Mouse (Mus musculus) MEL-GATA-1-ER (cell line): Measurements from ENCODE around the gene Kcnn3.

ENCODE experiments used
- DNase-seq: peaks from one replicate; pipeline ENCODE4 v3.0.0-alpha.2; 2012; ENCODE audit warnings: low read depth; ENCODE audit errors: extremely low read depth

Gene Kcnn3

GRCm38 (mm10) chr3:89520618-89521502 lies 896 bp downstream of the Kcnn3 start:
- DNase-seq, result no peak

GRCm38 (mm10) chr3:89521503-89521854 lies 1.5 kb downstream of the Kcnn3 start:
- no peak for DNase-seq

GRCm38 (mm10) chr3:89522450-89523128 lies 2.6 kb downstream of the Kcnn3 start:
- DNase-seq, result no peak

- no peak for DNase-seq
These were observed 6.5 kb downstream of the Kcnn3 start for GRCm38 (mm10) chr3:89526298-89527090.

GRCm38 (mm10) chr3:89529796-89530195 lies 9.8 kb downstream of the Kcnn3 start:
- DNase-seq, result no peak

- DNase-seq, result no peak
These were observed 14.7 kb downstream of the Kcnn3 start for GRCm38 (mm10) chr3:89534566-89535097.

GRCm38 (mm10) chr3:89535147-89535546 lies 15.2 kb downstream of the Kcnn3 start:
- no peak for DNase-seq

- DNase-seq, result no peak
These were observed 19.2 kb downstream of the Kcnn3 start for GRCm38 (mm10) chr3:89539036-89539739.

GRCm38 (mm10) chr3:89539740-89540370 lies 19.9 kb downstream of the Kcnn3 start:
- peak; percentile 54 for DNase-seq

- peak; percentile 54 for DNase-seq
These were observed 20.4 kb downstream of the Kcnn3 start for GRCm38 (mm10) chr3:89540371-89540743.

- DNase-seq, result no peak
These were observed 27.0 kb downstream of the Kcnn3 start for GRCm38 (mm10) chr3:89546951-89547350.

- peak; percentile 66 for DNase-seq
These were observed 28.8 kb downstream of the Kcnn3 start for GRCm38 (mm10) chr3:89548805-89549204.

- DNase-seq, result no peak
These were observed 29.5 kb downstream of the Kcnn3 start for GRCm38 (mm10) chr3:89549488-89549887.

- DNase-seq, result no peak
These were observed 31.9 kb downstream of the Kcnn3 start for GRCm38 (mm10) chr3:89551880-89552279.

- no peak for DNase-seq
These were observed 33.5 kb downstream of the Kcnn3 start for GRCm38 (mm10) chr3:89553432-89553831.

- no peak for DNase-seq
These were observed 34.0 kb downstream of the Kcnn3 start for GRCm38 (mm10) chr3:89553946-89554345.

GRCm38 (mm10) chr3:89554587-89554986 lies 34.6 kb downstream of the Kcnn3 start:
- DNase-seq, result no peak

- DNase-seq, result peak; percentile 66
These were observed 37.8 kb downstream of the Kcnn3 start for GRCm38 (mm10) chr3:89557811-89558210.

- no peak for DNase-seq
These were observed 39.3 kb downstream of the Kcnn3 start for GRCm38 (mm10) chr3:89558972-89559910.
